Mouse (Mus musculus) 3T3-L1 (cell line): ENCODE data around the gene Svbp.

Source experiments
- DNase-seq: peaks from one replicate; pipeline ENCODE4 v3.0.0-alpha.2; 2015; ENCODE audit warnings: low read depth, low spot score

The Svbp gene

GRCm38 (mm10) chr4:119194909-119195581 lies at the start of gene Svbp:
Gene Svbp, plus strand, starts transcription at chr4:119195306.
- peak; percentile 79 for DNase-seq

- peak; percentile 93 for DNase-seq
These were observed 48.3 kb upstream of the Svbp start for GRCm38 (mm10) chr4:119146816-119147215.

GRCm38 (mm10) chr4:119147347-119147746 lies 47.8 kb upstream of the Svbp start:
- no peak for DNase-seq

- DNase-seq = no peak
These were observed 46.4 kb upstream of the Svbp start for GRCm38 (mm10) chr4:119148741-119149140.

GRCm38 (mm10) chr4:119157186-119157585 lies 37.9 kb upstream of the Svbp start:
- DNase-seq = peak; percentile 51

GRCm38 (mm10) chr4:119157891-119158290 lies 37.2 kb upstream of the Svbp start:
- DNase-seq = no peak

GRCm38 (mm10) chr4:119161358-119161757 lies 33.7 kb upstream of the Svbp start:
- DNase-seq = no peak

GRCm38 (mm10) chr4:119162990-119163389 lies 32.1 kb upstream of the Svbp start:
- no peak for DNase-seq

- no peak for DNase-seq
These were observed 29.2 kb upstream of the Svbp start for GRCm38 (mm10) chr4:119165916-119166315.

- no peak for DNase-seq
These were observed 28.0 kb upstream of the Svbp start for GRCm38 (mm10) chr4:119167068-119167467.

GRCm38 (mm10) chr4:119167663-119168062 lies 27.4 kb upstream of the Svbp start:
- peak; percentile 96 for DNase-seq

- no peak for DNase-seq
These were observed 22.0 kb upstream of the Svbp start for GRCm38 (mm10) chr4:119172919-119173650.

- DNase-seq = peak; percentile 99
These were observed 21.2 kb upstream of the Svbp start, which contains the start of gene Zfp691 for GRCm38 (mm10) chr4:119173851-119174453. Gene Zfp691, minus strand, starts transcription at chr4:119174195.

GRCm38 (mm10) chr4:119177702-119178101 lies 17.4 kb upstream of the Svbp start:
- DNase-seq = no peak

- DNase-seq = no peak
These were observed 16.8 kb upstream of the Svbp start for GRCm38 (mm10) chr4:119178331-119178730.

- DNase-seq = no peak
These were observed 14.9 kb upstream of the Svbp start for GRCm38 (mm10) chr4:119180133-119180707.

- DNase-seq = no peak
These were observed 13.7 kb upstream of the Svbp start for GRCm38 (mm10) chr4:119181456-119181855.

GRCm38 (mm10) chr4:119183525-119183924 lies 11.6 kb upstream of the Svbp start:
- DNase-seq = no peak

- no peak for DNase-seq
These were observed 9.3 kb upstream of the Svbp start for GRCm38 (mm10) chr4:119185771-119186170.

- no peak for DNase-seq
These were observed 6.9 kb upstream of the Svbp start for GRCm38 (mm10) chr4:119188060-119188785.

- DNase-seq = no peak
These were observed 5.7 kb upstream of the Svbp start for GRCm38 (mm10) chr4:119189392-119189791.

GRCm38 (mm10) chr4:119189864-119190263 lies 5.2 kb upstream of the Svbp start, which contains the start of gene Ermap:
Gene Ermap, minus strand, starts transcription at chr4:119190011.
- no peak for DNase-seq
